Mouse (Mus musculus): ENCODE data around the gene Lck.

Lck gene

GRCm38 (mm10) chr4:129584884-129585608 lies 11.6 kb upstream of the Lck start:
- DNase-seq = peak; percentile 98

GRCm38 (mm10) chr4:129584370-129584769 lies 10.9 kb upstream of the Lck start:
- no peak for DNase-seq

- DNase-seq = no peak
Measured at GRCm38 (mm10) chr4:129582251-129582650, 8.8 kb upstream of the Lck start.

GRCm38 (mm10) chr4:129580347-129580746 lies 6.9 kb upstream of the Lck start:
- no peak for DNase-seq

GRCm38 (mm10) chr4:129578466-129578865 lies 5.0 kb upstream of the Lck start, which contains the start of gene Fam167b:
Gene Fam167b, minus strand, starts transcription at chr4:129578549.
- DNase-seq = peak; percentile 98

- DNase-seq = no peak
Measured at GRCm38 (mm10) chr4:129577688-129578087, 4.2 kb upstream of the Lck start.

GRCm38 (mm10) chr4:129576863-129577491 lies 3.5 kb upstream of the Lck start:
- DNase-seq = peak; percentile 96

GRCm38 (mm10) chr4:129575171-129575844 lies 1.9 kb upstream of the Lck start:
- peak; percentile 94 for DNase-seq

GRCm38 (mm10) chr4:129573093-129573370 lies 409 bp downstream of the Lck start:
- DNase-seq = no peak

GRCm38 (mm10) chr4:129572236-129573092 lies 977 bp downstream of the Lck start:
- peak; percentile 90 for DNase-seq

GRCm38 (mm10) chr4:129571551-129572084 lies 1.8 kb downstream of the Lck start:
- no peak for DNase-seq

- no peak for DNase-seq
Measured at GRCm38 (mm10) chr4:129570028-129570427, 3.4 kb downstream of the Lck start.

- DNase-seq = no peak
Measured at GRCm38 (mm10) chr4:129568366-129568765, 5.1 kb downstream of the Lck start.

- no peak for DNase-seq
Measured at GRCm38 (mm10) chr4:129565139-129565538, 8.3 kb downstream of the Lck start.

- no peak for DNase-seq
Measured at GRCm38 (mm10) chr4:129563718-129564117, 9.7 kb downstream of the Lck start.

- DNase-seq = no peak
Measured at GRCm38 (mm10) chr4:129561184-129561583, 12.3 kb downstream of the Lck start.

GRCm38 (mm10) chr4:129558321-129558955 lies 15.0 kb downstream of the Lck start:
- DNase-seq = no peak

GRCm38 (mm10) chr4:129557256-129557808 lies 16.1 kb downstream of the Lck start:
- DNase-seq = no peak

- peak; percentile 99 for DNase-seq
Measured at GRCm38 (mm10) chr4:129556532-129557223, 16.8 kb downstream of the Lck start.

- peak; percentile 92 for DNase-seq
Measured at GRCm38 (mm10) chr4:129555862-129556531, 17.4 kb downstream of the Lck start.

GRCm38 (mm10) chr4:129555421-129555861 lies 18.0 kb downstream of the Lck start:
- DNase-seq = peak; percentile 92

Measured in heart, adult 11 months (tissue).